Mouse (Mus musculus) ES-Bruce4 (cell line): ENCODE measurements at regions not wholly inside any gene's neighbourhood (a gene's known extent, or its start where the extent isn't known, plus 50 kb on each side); places are given as distances from the start of the nearest gene placed in this dataset.

Experiments used
- H3K27ac ChIP-seq: 2 replicates; pipeline ENCODE4 v1.5.1; 2012; ENCODE audit warnings: low read length, inconsistent platforms; ENCODE audit not compliant: insufficient read depth
- H3K27me3 ChIP-seq: 2 replicates; pipeline ENCODE4 v1.6.1; 2012; ENCODE audit warnings: mild to moderate bottlenecking, low read length, inconsistent platforms; ENCODE audit not compliant: control insufficient read depth, poor library complexity, insufficient read depth, severe bottlenecking
- H3K36me3 ChIP-seq: 2 replicates; pipeline ENCODE4 v1.6.1; 2012; ENCODE audit warnings: inconsistent platforms, mild to moderate bottlenecking, low read length, moderate library complexity; ENCODE audit not compliant: control insufficient read depth, poor library complexity, insufficient read depth, severe bottlenecking
- H3K4me1 ChIP-seq: one replicate; pipeline ENCODE4 v1.8.1; 2011; ENCODE audit warnings: low read length; ENCODE audit not compliant: control insufficient read depth, insufficient read depth
- H3K4me3 ChIP-seq: 2 replicates; pipeline ENCODE4 v1.5.1; 2011; ENCODE audit warnings: low read depth, mild to moderate bottlenecking, low read length
- H3K9ac ChIP-seq: 2 replicates; pipeline ENCODE4 v1.6.1; 2012; ENCODE audit warnings: low read depth, mild to moderate bottlenecking, inconsistent platforms; ENCODE audit not compliant: poor library complexity, severe bottlenecking
- H3K9me3 ChIP-seq: replicated peaks from 2 replicates; pipeline ENCODE4 v1.6.1; 2012; ENCODE audit warnings: mild to moderate bottlenecking, low read length, inconsistent platforms; ENCODE audit not compliant: control insufficient read depth, poor library complexity, insufficient read depth, severe bottlenecking
- CTCF ChIP-seq: IDR thresholded peaks from one replicate; pipeline ENCODE4 v1.8.1; 2011; ENCODE audit warnings: low read depth, low read length
- EP300 ChIP-seq: IDR thresholded peaks from 2 replicates; pipeline ENCODE4 v1.6.1; 2011; ENCODE audit warnings: low read depth, low read length; ENCODE audit not compliant: insufficient read depth
- POLR2A ChIP-seq: IDR thresholded peaks from one replicate; pipeline ENCODE4 v1.8.1; 2011; ENCODE audit warnings: low read length; ENCODE audit not compliant: insufficient read depth

DNA sequence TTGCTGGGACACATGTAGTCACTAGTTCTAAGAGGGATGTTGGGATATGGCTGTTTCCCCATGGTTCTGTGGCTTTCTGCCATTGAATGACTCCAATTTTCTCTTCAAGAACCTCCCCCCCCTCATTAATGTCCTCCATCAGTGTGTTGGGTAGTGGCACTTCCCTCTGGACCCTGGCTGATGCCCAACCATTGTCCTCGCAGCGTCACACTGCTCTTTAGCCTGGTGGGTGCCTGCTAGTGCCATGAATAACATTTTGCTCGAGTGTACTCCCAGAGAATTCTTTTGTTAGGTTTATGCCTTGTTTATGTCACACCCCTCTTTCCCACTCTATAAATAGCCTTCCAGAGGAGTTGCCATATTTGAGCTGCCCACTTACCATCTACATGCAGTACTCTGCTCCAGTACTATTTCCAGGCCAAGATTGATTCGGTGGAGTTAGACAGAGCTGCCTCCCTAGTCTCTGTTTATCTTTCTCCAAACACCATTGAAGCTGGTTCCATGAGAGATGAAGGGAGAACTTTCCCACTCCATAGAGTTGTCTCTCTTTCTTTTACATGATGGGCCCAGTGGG is 135.7 kb downstream of the Ttc32 start:
- no peak for TF ChIP-seq POLR2A
- TF ChIP-seq CTCF, result no peak
- no peak for TF ChIP-seq EP300
- Histone ChIP-seq H3K4me3 (no peak overlapping the region), H3K4me1 (no peaks in the 10 kb centered on the region), H3K27ac (no peak overlapping the region), H3K9me3 (no peaks in the 10 kb centered on the region), H3K27me3 (no peaks in the 10 kb centered on the region), H3K9ac (no peak overlapping the region), H3K36me3 (no peaks in the 10 kb centered on the region)

DNA sequence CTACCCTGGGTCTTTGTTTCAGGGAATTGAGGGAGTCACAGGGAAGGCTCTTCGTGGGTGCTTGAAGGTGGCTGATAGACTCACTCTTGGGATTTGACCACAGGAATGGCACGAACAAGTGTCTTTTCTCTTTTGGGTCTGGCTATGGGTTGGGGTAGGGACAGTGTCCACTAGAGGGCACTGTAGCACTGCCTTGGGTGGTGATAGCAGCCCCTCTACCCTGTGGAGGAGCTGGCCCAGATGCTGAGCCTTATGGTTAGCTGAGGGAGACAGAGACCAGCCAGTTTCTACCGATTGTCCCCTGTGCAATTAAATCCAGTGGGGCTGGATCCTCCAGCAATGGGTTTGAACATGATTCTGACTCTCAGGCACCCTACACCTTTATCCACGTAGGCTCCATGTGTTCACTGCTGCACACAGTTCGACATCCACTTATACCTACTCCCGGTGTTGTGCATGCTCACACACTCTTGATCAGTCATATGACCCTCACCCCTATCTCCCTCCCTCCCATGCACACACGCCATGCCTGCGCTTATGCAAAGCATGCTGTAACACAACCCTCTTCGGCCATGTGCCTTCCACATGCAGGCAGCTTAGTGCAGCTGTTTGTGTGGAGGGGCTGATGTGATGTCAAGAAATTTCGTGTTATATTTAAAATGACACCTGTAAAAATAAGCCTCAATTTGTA is 136.6 kb downstream of the Ttc32 start:
- no peaks in the 10 kb centered on the region for H3K36me3 ChIP-seq
- no peaks in the 10 kb centered on the region for H3K9me3 ChIP-seq
- no peak overlapping the region for H3K9ac ChIP-seq
- no peak overlapping the region for H3K4me3 ChIP-seq
- H3K4me1 ChIP-seq, result no peaks in the 10 kb centered on the region
- no peak for TF ChIP-seq POLR2A
- no peak for TF ChIP-seq EP300
- TF ChIP-seq CTCF, result peak; percentile 92
- H3K27me3 ChIP-seq, result no peaks in the 10 kb centered on the region
- no peak overlapping the region for H3K27ac ChIP-seq

- H3K4me1 ChIP-seq, result no peaks in the 10 kb centered on the region
- H3K27me3 ChIP-seq, result no peaks in the 10 kb centered on the region
- TF ChIP-seq CTCF, result no peak
- TF ChIP-seq POLR2A, result no peak
- TF ChIP-seq EP300, result no peak
- no peaks in the 10 kb centered on the region for H3K36me3 ChIP-seq
- H3K27ac ChIP-seq, result no peak overlapping the region
- no peak overlapping the region for H3K4me3 ChIP-seq
- H3K9ac ChIP-seq, result no peak overlapping the region
- H3K9me3 ChIP-seq, result no peaks in the 10 kb centered on the region
Measured at GRCm38 (mm10) chr12:9169008-9169407, 139.2 kb downstream of the Ttc32 start.

DNA sequence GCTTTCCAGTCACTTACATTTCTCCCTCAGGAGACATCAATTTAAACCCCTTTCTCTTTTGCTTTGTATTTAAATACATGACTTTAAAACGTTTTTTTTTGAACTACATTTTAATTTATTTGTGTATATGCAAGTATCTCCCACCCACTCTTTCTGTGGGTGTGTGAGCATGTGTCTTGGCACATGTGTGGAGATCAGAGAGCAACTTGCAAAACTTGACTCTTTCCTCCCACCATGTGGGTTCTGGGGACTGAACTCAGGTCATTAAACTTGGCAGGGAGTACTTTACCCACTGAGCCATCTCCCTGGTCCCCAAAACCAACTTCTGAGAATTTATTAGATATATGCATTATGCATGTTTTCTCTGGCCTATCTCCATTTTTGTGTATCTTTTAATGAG is 143.9 kb downstream of the Ttc32 start:
- no peak for TF ChIP-seq POLR2A
- Histone ChIP-seq H3K4me1 (no peaks in the 10 kb centered on the region), H3K36me3 (no peaks in the 10 kb centered on the region), H3K27ac (no peak overlapping the region), H3K4me3 (no peak overlapping the region), H3K27me3 (no peaks in the 10 kb centered on the region), H3K9ac (no peak overlapping the region), H3K9me3 (no peaks in the 10 kb centered on the region)

GRCm38 (mm10) chr12:9174327-9174726 is 144.5 kb downstream of the Ttc32 start:
- Histone ChIP-seq H3K27me3 (no peaks in the 10 kb centered on the region), H3K27ac (no peak overlapping the region), H3K36me3 (no peaks in the 10 kb centered on the region), H3K4me1 (no peaks in the 10 kb centered on the region), H3K9me3 (no peaks in the 10 kb centered on the region), H3K4me3 (no peak overlapping the region), H3K9ac (no peak overlapping the region)
- TF ChIP-seq EP300 (no peak), CTCF (no peak), POLR2A (no peak)

GRCm38 (mm10) chr12:9176198-9176597 is 146.4 kb downstream of the Ttc32 start:
- Histone ChIP-seq H3K9me3 (no peaks in the 10 kb centered on the region), H3K27me3 (no peaks in the 10 kb centered on the region), H3K9ac (no peak overlapping the region), H3K36me3 (no peaks in the 10 kb centered on the region), H3K4me1 (no peaks in the 10 kb centered on the region), H3K27ac (no peak overlapping the region), H3K4me3 (no peak overlapping the region)
- TF ChIP-seq EP300, result no peak
- TF ChIP-seq CTCF, result no peak
- TF ChIP-seq POLR2A, result no peak
